Mouse (Mus musculus): ENCODE measurements around the gene Asgr1. TPM values are rescaled to one million over a fixed set of nuclear protein-coding genes. Genes with fewer than 3 reads are reported as not detected.
A peak's percentile ranks its signal among the peaks of the same experiment; 100 is the strongest.

Asgr1 gene
- 2.4 and 4.1 TPM in 2 replicates for polyA plus RNA-seq (2014; fragmentation: Nextera tagmentation; extraction: Ambion mirVana)

DNA sequence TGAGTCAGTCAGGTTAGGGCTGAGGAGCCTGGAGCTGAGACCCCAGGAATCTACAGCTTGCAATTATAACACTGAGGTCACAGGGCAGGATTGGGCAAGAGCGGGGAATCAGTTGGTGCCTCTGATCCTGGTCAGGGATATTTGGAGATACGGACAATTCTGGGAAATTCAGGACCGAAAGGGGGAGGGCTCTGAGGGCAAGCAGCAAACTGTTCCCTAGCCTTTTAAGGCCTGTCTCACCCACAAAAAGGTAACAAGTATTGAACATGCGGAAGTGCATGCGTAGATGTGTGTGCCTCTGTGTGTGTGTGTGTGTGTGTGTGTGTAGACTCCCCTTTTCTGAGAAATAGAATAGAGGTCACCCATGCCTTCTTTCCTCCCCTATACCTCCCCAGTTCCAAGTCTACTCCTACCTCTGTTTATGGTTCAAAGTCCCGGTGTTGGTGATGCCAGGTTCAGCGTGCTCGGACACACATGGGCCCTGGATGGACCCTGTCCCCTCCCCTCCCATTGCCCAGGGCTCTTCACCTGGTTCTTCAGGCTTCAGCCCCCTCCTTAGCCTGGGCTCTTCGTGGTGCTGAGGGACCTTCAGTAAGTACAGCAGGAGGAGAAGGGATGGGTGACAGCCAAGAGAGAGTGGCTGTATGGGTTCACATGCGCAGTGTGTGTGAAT is at the start of gene Asgr1:
Gene Asgr1, plus strand, starts transcription at position 188 of the 673 bp plus-strand sequence.
- no peak within 1 kb of the TSS for H3K4me3 ChIP-seq (replicated peaks; ENCODE audit: low read length)
- no peak within 1 kb of the TSS for H3K9ac ChIP-seq
- H3K27ac ChIP-seq, result no peak within 1 kb of the TSS
- H3K36me3 ChIP-seq (replicated peaks; ENCODE audit: control insufficient read depth, insufficient read depth), result no peaks in the 10 kb centered on the region
- no peaks in the 10 kb centered on the region for H3K9me3 ChIP-seq (ENCODE audit: control insufficient read depth, low read length)
- no peak for DNase-seq (ENCODE audit: low spot score)
- H3K27me3 ChIP-seq (ENCODE audit: control insufficient read depth, insufficient read depth, low read length), result no peaks in the 10 kb centered on the region
- no peaks in the 10 kb centered on the region for H3K4me1 ChIP-seq (replicated peaks; ENCODE audit: control insufficient read depth, insufficient read depth, low read length)
- no peak within 1 kb of the TSS for H3K4me2 ChIP-seq (replicated peaks)
- WGBS, result 88% methylated on average over 10 of the region's 10 CpGs
- no peak for ATAC-seq (ENCODE audit: low FRiP score)

- Histone ChIP-seq H3K9me3 (ENCODE audit: control insufficient read depth, low read length) (no peaks in the 10 kb centered on the region), H3K4me3 (replicated peaks; ENCODE audit: low read length) (no peak overlapping the region), H3K9ac (no peak overlapping the region), H3K4me2 (replicated peaks) (no peak overlapping the region), H3K4me1 (replicated peaks; ENCODE audit: control insufficient read depth, insufficient read depth, low read length) (peaks cover 27% of the 10 kb centered on the region), H3K27me3 (ENCODE audit: control insufficient read depth, insufficient read depth, low read length) (no peaks in the 10 kb centered on the region), H3K27ac (no peak overlapping the region), H3K36me3 (replicated peaks; ENCODE audit: control insufficient read depth, insufficient read depth) (peaks cover 60% of the 10 kb centered on the region)
- no peak for ATAC-seq (ENCODE audit: low FRiP score)
- WGBS, result 56% methylated on average over 5 of the region's 5 CpGs
- DNase-seq (ENCODE audit: low spot score), result no peak
Measured at GRCm38 (mm10) chr11:70005521-70005920, 48.4 kb upstream of the Asgr1 start.

DNA sequence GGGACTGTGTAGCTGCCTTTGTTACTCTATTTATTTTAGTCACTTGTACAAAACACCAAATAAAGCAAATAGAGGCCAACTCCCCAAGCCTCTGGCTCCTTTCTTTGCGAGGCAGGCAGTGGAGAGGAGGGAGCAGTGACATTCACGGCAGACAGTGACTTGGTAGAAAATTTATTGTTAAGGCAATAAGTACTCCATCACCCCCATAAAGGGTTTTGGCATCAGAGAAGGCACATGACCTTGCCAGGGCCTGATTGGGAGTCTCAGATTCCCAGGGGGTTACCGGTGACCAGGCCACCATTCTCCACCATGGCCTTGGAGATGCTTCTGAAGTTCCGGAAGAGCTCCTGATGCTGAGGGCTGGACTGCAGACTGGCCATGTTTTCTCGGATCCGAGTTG is 43.9 kb upstream of the Asgr1 start:
- ATAC-seq (ENCODE audit: low FRiP score), result no peak
- Histone ChIP-seq H3K4me3 (replicated peaks; ENCODE audit: low read length) (no peak overlapping the region), H3K4me1 (replicated peaks; ENCODE audit: control insufficient read depth, insufficient read depth, low read length) (peaks cover 8% of the 10 kb centered on the region), H3K4me2 (replicated peaks) (no peak overlapping the region), H3K9me3 (ENCODE audit: control insufficient read depth, low read length) (no peaks in the 10 kb centered on the region), H3K27me3 (ENCODE audit: control insufficient read depth, insufficient read depth, low read length) (no peaks in the 10 kb centered on the region), H3K9ac (no peak overlapping the region), H3K36me3 (replicated peaks; ENCODE audit: control insufficient read depth, insufficient read depth) (peaks cover 90% of the 10 kb centered on the region), H3K27ac (no peak overlapping the region)
- DNase-seq (ENCODE audit: low spot score), result no peak
- WGBS, result 90% methylated on average over 6 of the region's 6 CpGs

- no peak overlapping the region for H3K27ac ChIP-seq
- peaks cover 10% of the 10 kb centered on the region for H3K4me1 ChIP-seq (replicated peaks; ENCODE audit: control insufficient read depth, insufficient read depth, low read length)
- ATAC-seq (ENCODE audit: low FRiP score) (no peak), DNase-seq (ENCODE audit: low spot score) (no peak)
- H3K36me3 ChIP-seq (replicated peaks; ENCODE audit: control insufficient read depth, insufficient read depth), result peaks cover 84% of the 10 kb centered on the region
- H3K9me3 ChIP-seq (ENCODE audit: control insufficient read depth, low read length), result no peaks in the 10 kb centered on the region
- no peak overlapping the region for H3K9ac ChIP-seq
- H3K4me2 ChIP-seq (replicated peaks), result no peak overlapping the region
- WGBS, result 89% methylated on average over 12 of the region's 12 CpGs
- no peaks in the 10 kb centered on the region for H3K27me3 ChIP-seq (ENCODE audit: control insufficient read depth, insufficient read depth, low read length)
- H3K4me3 ChIP-seq (replicated peaks; ENCODE audit: low read length), result no peak overlapping the region
Measured at GRCm38 (mm10) chr11:70010548-70010947, 43.3 kb upstream of the Asgr1 start.

DNA sequence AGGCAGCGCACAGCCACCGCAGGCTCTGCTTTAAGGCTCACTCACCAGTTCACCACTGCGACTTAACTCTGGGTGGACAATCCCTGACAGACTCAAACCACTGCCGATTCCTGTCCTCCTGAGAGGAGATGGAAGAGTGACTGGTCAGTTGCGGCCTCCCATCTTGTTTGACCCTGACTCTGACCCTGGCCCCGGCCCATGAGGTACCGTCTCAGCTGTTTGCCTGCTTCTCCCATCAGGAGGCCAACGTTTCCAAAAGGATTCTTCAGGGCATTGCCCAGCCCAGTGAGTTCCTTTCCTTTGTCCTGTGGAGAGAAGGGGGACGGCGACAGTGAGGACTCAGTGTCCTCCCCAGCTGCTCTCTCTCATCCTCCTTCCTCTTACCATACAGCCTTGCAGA is 42.9 kb upstream of the Asgr1 start:
- no peaks in the 10 kb centered on the region for H3K27me3 ChIP-seq (ENCODE audit: control insufficient read depth, insufficient read depth, low read length)
- no peaks in the 10 kb centered on the region for H3K9me3 ChIP-seq (ENCODE audit: control insufficient read depth, low read length)
- H3K27ac ChIP-seq, result no peak overlapping the region
- ATAC-seq (ENCODE audit: low FRiP score), result no peak
- H3K9ac ChIP-seq, result no peak overlapping the region
- H3K36me3 ChIP-seq (replicated peaks; ENCODE audit: control insufficient read depth, insufficient read depth), result peaks cover 80% of the 10 kb centered on the region
- no peak overlapping the region for H3K4me2 ChIP-seq (replicated peaks)
- peaks cover 12% of the 10 kb centered on the region for H3K4me1 ChIP-seq (replicated peaks; ENCODE audit: control insufficient read depth, insufficient read depth, low read length)
- DNase-seq (ENCODE audit: low spot score), result no peak
- H3K4me3 ChIP-seq (replicated peaks; ENCODE audit: low read length), result no peak overlapping the region
- WGBS, result 77% methylated on average over 10 of the region's 10 CpGs

DNA sequence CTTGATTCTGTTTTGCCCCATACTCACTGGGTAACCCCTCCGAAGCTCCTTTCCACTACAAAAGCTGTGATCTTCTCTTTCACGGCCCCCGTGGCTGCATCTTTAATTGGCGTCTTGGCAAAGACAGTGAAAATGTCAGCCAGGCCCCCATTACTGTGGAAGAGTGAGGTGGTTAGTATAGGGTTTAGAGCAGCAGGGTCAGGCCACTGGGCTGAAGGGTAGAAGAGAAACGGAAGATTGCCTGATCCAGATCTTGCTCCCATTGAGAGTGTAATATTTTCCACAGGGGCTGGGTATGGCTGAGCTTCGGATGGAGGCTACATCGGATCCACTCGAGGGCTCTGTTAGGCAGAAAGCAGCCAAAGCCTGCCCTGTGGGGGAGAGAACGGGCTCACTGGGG is 41.0 kb upstream of the Asgr1 start:
- Histone ChIP-seq H3K27ac (no peak overlapping the region), H3K4me1 (replicated peaks; ENCODE audit: control insufficient read depth, insufficient read depth, low read length) (peaks cover 20% of the 10 kb centered on the region), H3K4me2 (replicated peaks) (no peak overlapping the region), H3K4me3 (replicated peaks; ENCODE audit: low read length) (no peak overlapping the region), H3K9ac (no peak overlapping the region), H3K27me3 (ENCODE audit: control insufficient read depth, insufficient read depth, low read length) (no peaks in the 10 kb centered on the region), H3K9me3 (ENCODE audit: control insufficient read depth, low read length) (no peaks in the 10 kb centered on the region), H3K36me3 (replicated peaks; ENCODE audit: control insufficient read depth, insufficient read depth) (peaks cover 61% of the 10 kb centered on the region)
- 88% methylated on average over 9 of the region's 9 CpGs for whole genome bisulfite sequencing
- DNase-seq (ENCODE audit: low spot score) (no peak), ATAC-seq (ENCODE audit: low FRiP score) (no peak)

DNA sequence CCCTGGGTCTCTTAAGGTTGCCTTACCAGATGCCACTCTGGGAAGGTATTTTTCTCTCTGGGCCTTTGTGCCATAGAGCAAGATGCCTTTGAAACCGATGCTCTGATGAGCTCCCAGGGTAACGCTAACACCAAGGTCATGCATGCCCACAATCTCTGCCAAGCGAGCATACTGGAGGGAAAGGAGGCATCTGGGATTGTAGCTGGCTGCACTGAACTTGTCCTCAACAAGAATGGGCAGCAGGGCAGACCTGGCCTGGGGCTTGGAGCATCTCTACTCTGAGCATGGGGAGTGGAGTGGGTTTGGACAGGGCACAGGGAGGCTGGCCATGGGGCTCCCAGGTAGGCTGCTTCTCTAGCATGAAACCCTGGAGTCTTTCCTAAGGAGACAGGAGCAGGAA is 40.5 kb upstream of the Asgr1 start:
- H3K4me2 ChIP-seq (replicated peaks), result no peak overlapping the region
- no peak overlapping the region for H3K9ac ChIP-seq
- H3K27ac ChIP-seq, result no peak overlapping the region
- H3K4me1 ChIP-seq (replicated peaks; ENCODE audit: control insufficient read depth, insufficient read depth, low read length), result peaks cover 21% of the 10 kb centered on the region
- peaks cover 56% of the 10 kb centered on the region for H3K36me3 ChIP-seq (replicated peaks; ENCODE audit: control insufficient read depth, insufficient read depth)
- ATAC-seq (ENCODE audit: low FRiP score) (no peak), DNase-seq (ENCODE audit: low spot score) (no peak)
- no peaks in the 10 kb centered on the region for H3K9me3 ChIP-seq (ENCODE audit: control insufficient read depth, low read length)
- no peaks in the 10 kb centered on the region for H3K27me3 ChIP-seq (ENCODE audit: control insufficient read depth, insufficient read depth, low read length)
- no peak overlapping the region for H3K4me3 ChIP-seq (replicated peaks; ENCODE audit: low read length)
- WGBS, result 88% methylated on average over 3 of the region's 3 CpGs

DNA sequence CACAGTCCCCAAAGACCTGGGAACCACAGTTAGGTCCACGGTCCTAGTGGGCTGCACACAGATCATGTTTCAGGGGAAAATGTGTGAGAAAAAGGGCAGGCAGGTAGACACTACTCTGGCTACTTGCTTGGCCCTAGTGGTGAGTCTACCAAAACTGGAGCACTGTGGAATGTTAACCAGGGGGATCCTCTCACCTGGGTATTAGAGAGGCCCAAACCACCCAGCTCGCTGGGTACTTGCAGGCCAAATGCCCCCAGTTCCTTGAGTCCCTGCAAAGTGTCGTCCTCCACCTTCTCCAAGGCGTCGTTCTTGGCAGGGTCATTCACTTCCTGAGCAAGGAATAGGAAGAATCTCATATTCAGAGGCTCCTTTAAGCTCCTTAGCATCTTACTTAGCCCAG is 39.8 kb upstream of the Asgr1 start:
- ATAC-seq (ENCODE audit: low FRiP score), result no peak
- H3K9ac ChIP-seq, result peak overlapping the region; percentile 72; the same call in 1 of the 2 replicates
- H3K4me3 ChIP-seq (replicated peaks; ENCODE audit: low read length), result no peak overlapping the region
- H3K9me3 ChIP-seq (ENCODE audit: control insufficient read depth, low read length), result no peaks in the 10 kb centered on the region
- no peak overlapping the region for H3K27ac ChIP-seq
- peaks cover 49% of the 10 kb centered on the region for H3K36me3 ChIP-seq (replicated peaks; ENCODE audit: control insufficient read depth, insufficient read depth)
- peak overlapping the region; percentile 75; the same call in 1 of the 2 replicates for H3K4me2 ChIP-seq (replicated peaks)
- H3K4me1 ChIP-seq (replicated peaks; ENCODE audit: control insufficient read depth, insufficient read depth, low read length), result peaks cover 22% of the 10 kb centered on the region
- H3K27me3 ChIP-seq (ENCODE audit: control insufficient read depth, insufficient read depth, low read length), result no peaks in the 10 kb centered on the region
- DNase-seq (ENCODE audit: low spot score), result no peak
- WGBS, result 72% methylated on average over 5 of the region's 5 CpGs

- peak; percentile 84 for DNase-seq (ENCODE audit: low spot score)
- Histone ChIP-seq H3K9me3 (ENCODE audit: control insufficient read depth, low read length) (no peaks in the 10 kb centered on the region), H3K9ac (peak within 1 kb of the TSS; percentile 72), H3K4me3 (replicated peaks; ENCODE audit: low read length) (peak within 1 kb of the TSS; percentile 50), H3K4me2 (replicated peaks) (peak within 1 kb of the TSS; percentile 75), H3K36me3 (replicated peaks; ENCODE audit: control insufficient read depth, insufficient read depth) (peaks cover 40% of the 10 kb centered on the region), H3K4me1 (replicated peaks; ENCODE audit: control insufficient read depth, insufficient read depth, low read length) (peaks cover 31% of the 10 kb centered on the region), H3K27ac (peak within 1 kb of the TSS; percentile 66), H3K27me3 (ENCODE audit: control insufficient read depth, insufficient read depth, low read length) (no peaks in the 10 kb centered on the region)
- 1% methylated on average over 35 of the region's 35 CpGs for WGBS
- ATAC-seq (ENCODE audit: low FRiP score), result peak; percentile 78; the same call in 1 of the 2 replicates
Measured at GRCm38 (mm10) chr11:70014880-70015558, 38.9 kb upstream of the Asgr1 start, which contains the start of gene Acadvl. Gene Acadvl (minus strand): TSS chr11:70015411.
